Mouse (Mus musculus) intestine, embryonic 16.5 days (tissue): ENCODE data around the gene Cacng7. TPM values are rescaled to one million over a fixed set of nuclear protein-coding genes. Genes with fewer than 3 reads are reported as not detected.

Experiments
- ATAC-seq: fragments of 200-750 bp; cut with Nextera tagmentation; 2 replicates; pipeline ENCODE4 v1.8.0; 2017; ENCODE audit warnings: moderate TSS enrichment, moderate library complexity
- H3K27ac ChIP-seq: fragments of 300-500 bp; sonication (generic); 2 replicates; pipeline ENCODE4 v1.5.1; 2014; ENCODE audit warnings: mild to moderate bottlenecking, low read length
- H3K27me3 ChIP-seq: fragments of 300-500 bp; sonication (generic); replicated peaks from 2 replicates; pipeline ENCODE4 v1.6.1; 2014; ENCODE audit warnings: low read length, control low read depth, mixed read lengths; ENCODE audit not compliant: control insufficient read depth, insufficient read depth
- H3K36me3 ChIP-seq: fragments of 300-500 bp; sonication (generic); 2 replicates; pipeline ENCODE4 v1.6.1; 2014; ENCODE audit warnings: low read length, control low read depth; ENCODE audit not compliant: control insufficient read depth, insufficient read depth
- H3K4me1 ChIP-seq: fragments of 300-500 bp; sonication (generic); 2 replicates; pipeline ENCODE4 v1.6.1; 2014; ENCODE audit warnings: low read length, control low read depth, mixed read lengths; ENCODE audit not compliant: control insufficient read depth, insufficient read depth
- H3K4me2 ChIP-seq: fragments of 300-500 bp; sonication (generic); 2 replicates; pipeline ENCODE4 v1.6.1; 2014; ENCODE audit warnings: low read depth, low read length, control low read depth
- H3K4me3 ChIP-seq: fragments of 300-500 bp; sonication (generic); 2 replicates; pipeline ENCODE4 v1.5.1; 2014; ENCODE audit warnings: mild to moderate bottlenecking, low read length
- H3K9ac ChIP-seq: fragments of 300-500 bp; sonication (generic); 2 replicates; pipeline ENCODE4 v1.6.1; 2014; ENCODE audit warnings: low read depth, low read length
- H3K9me3 ChIP-seq: fragments of 300-500 bp; sonication (generic); 2 replicates; pipeline ENCODE4 v1.6.1; 2016; ENCODE audit warnings: low read length, control low read depth; ENCODE audit not compliant: control insufficient read depth
- WGBS: fragments of 180-500 bp; shearing (Covaris S2); extraction: QIAGEN DNeasy Blood & Tissue Kit; methylation state at CpG from one replicate; pipeline ENCODE4 v1.1.7; 2014; 5-methylcytosine and 5-hydroxymethylcytosine counted together
- polyA plus RNA-seq: library from polyadenylated mRNA; unstranded; fragments of >200 nt; fragmentation: Nextera tagmentation; extraction: Ambion mirVana; gene quantifications from 2 replicates; pipeline ENCODE4 v1.2.1, GENCODE M21; 2015

Cacng7 gene
- polyA plus RNA-seq, 1 experiment from 2014 or later, result 1.1 TPM

- Histone ChIP-seq H3K4me1 (peaks cover 33% of the 10 kb centered on the region), H3K27me3 (peaks cover 24% of the 10 kb centered on the region), H3K27ac (no peak overlapping the region), H3K9me3 (no peaks in the 10 kb centered on the region), H3K4me2 (peak overlapping the region; percentile 68), H3K9ac (peak overlapping the region; percentile 63), H3K36me3 (peaks cover 8% of the 10 kb centered on the region), H3K4me3 (peak overlapping the region; percentile 38)
- peak; percentile 59 for ATAC-seq
- WGBS, result 8% methylated on average over 33 of the region's 33 CpGs
Observed at GRCm38 (mm10) chr7:3301628-3302555, 30.9 kb upstream of the Cacng7 start.

GRCm38 (mm10) chr7:3302556-3303275, 30.0 kb upstream of the Cacng7 start:
- Histone ChIP-seq H3K4me1 (peaks cover 27% of the 10 kb centered on the region), H3K27ac (no peak overlapping the region), H3K27me3 (peaks cover 24% of the 10 kb centered on the region), H3K36me3 (peaks cover under 1% of the 10 kb centered on the region), H3K9me3 (no peaks in the 10 kb centered on the region), H3K4me3 (peak overlapping the region; percentile 38), H3K4me2 (peak overlapping the region; percentile 68), H3K9ac (peak overlapping the region; percentile 63; the same call in 1 of the 2 replicates)
- 4% methylated on average over 16 of the region's 16 CpGs for WGBS
- ATAC-seq, result peak; percentile 24; the same call in 1 of the 2 replicates

GRCm38 (mm10) chr7:3303276-3303781, 29.4 kb upstream of the Cacng7 start:
- peaks cover 24% of the 10 kb centered on the region for H3K27me3 ChIP-seq
- WGBS, result under 1% methylated on average over 28 of the region's 29 CpGs
- no peak overlapping the region for H3K27ac ChIP-seq
- H3K4me1 ChIP-seq, result peaks cover 24% of the 10 kb centered on the region
- peak overlapping the region; percentile 53 for H3K9ac ChIP-seq
- no peaks in the 10 kb centered on the region; the same call in 1 of the 2 replicates for H3K36me3 ChIP-seq
- H3K4me2 ChIP-seq, result peak overlapping the region; percentile 68
- peak; percentile 68 for ATAC-seq
- peak overlapping the region; percentile 38 for H3K4me3 ChIP-seq
- H3K9me3 ChIP-seq, result no peaks in the 10 kb centered on the region

- ATAC-seq, result 0 out of 2 replicates have a peak, but pooled peaks have one; percentile 2
- peak overlapping the region; percentile 68 for H3K4me2 ChIP-seq
- H3K9me3 ChIP-seq, result no peaks in the 10 kb centered on the region
- peak overlapping the region; percentile 38 for H3K4me3 ChIP-seq
- peaks cover 24% of the 10 kb centered on the region for H3K4me1 ChIP-seq
- no peaks in the 10 kb centered on the region; the same call in 1 of the 2 replicates for H3K36me3 ChIP-seq
- H3K27ac ChIP-seq, result no peak overlapping the region
- peak overlapping the region; percentile 53; the same call in 1 of the 2 replicates for H3K9ac ChIP-seq
- WGBS, result 5% methylated on average over 12 of the region's 12 CpGs
- peaks cover 24% of the 10 kb centered on the region for H3K27me3 ChIP-seq
Observed at GRCm38 (mm10) chr7:3303789-3304188, 29.0 kb upstream of the Cacng7 start.

GRCm38 (mm10) chr7:3304298-3304697, 28.5 kb upstream of the Cacng7 start:
- H3K9me3 ChIP-seq, result no peaks in the 10 kb centered on the region
- H3K36me3 ChIP-seq, result no peaks in the 10 kb centered on the region; the same call in 1 of the 2 replicates
- 5% methylated on average over 10 of the region's 10 CpGs for WGBS
- H3K4me3 ChIP-seq, result no peak overlapping the region
- peaks cover 24% of the 10 kb centered on the region for H3K4me1 ChIP-seq
- no peak overlapping the region for H3K27ac ChIP-seq
- ATAC-seq, result no peak
- H3K4me2 ChIP-seq, result no peak overlapping the region
- H3K27me3 ChIP-seq, result peaks cover 24% of the 10 kb centered on the region
- H3K9ac ChIP-seq, result no peak overlapping the region

- Histone ChIP-seq H3K4me2 (no peak overlapping the region), H3K27ac (no peak overlapping the region), H3K9me3 (peaks cover 3% of the 10 kb centered on the region; the same call in 1 of the 2 replicates), H3K4me3 (no peak overlapping the region), H3K27me3 (peaks cover 24% of the 10 kb centered on the region), H3K36me3 (no peaks in the 10 kb centered on the region), H3K4me1 (peaks cover 21% of the 10 kb centered on the region), H3K9ac (no peak overlapping the region)
- no peak for ATAC-seq
- 61% methylated on average over 3 of the region's 3 CpGs for WGBS
Observed at GRCm38 (mm10) chr7:3306400-3306799, 26.4 kb upstream of the Cacng7 start.

GRCm38 (mm10) chr7:3308646-3309045, 24.1 kb upstream of the Cacng7 start:
- Histone ChIP-seq H3K4me3 (no peak overlapping the region), H3K9me3 (peaks cover 3% of the 10 kb centered on the region; the same call in 1 of the 2 replicates), H3K36me3 (no peaks in the 10 kb centered on the region), H3K27ac (no peak overlapping the region), H3K4me2 (no peak overlapping the region), H3K27me3 (peaks cover 17% of the 10 kb centered on the region), H3K9ac (no peak overlapping the region), H3K4me1 (peaks cover under 1% of the 10 kb centered on the region; the same call in 1 of the 2 replicates)
- ATAC-seq, result no peak
- WGBS, result 45% methylated on average over 4 of the region's 4 CpGs

- no peak overlapping the region for H3K4me3 ChIP-seq
- 0 out of 2 replicates have a peak, but pooled peaks cover 6% of the 10 kb centered on the region for H3K27me3 ChIP-seq
- H3K4me1 ChIP-seq, result no peaks in the 10 kb centered on the region
- no peak overlapping the region for H3K27ac ChIP-seq
- ATAC-seq, result no peak
- H3K36me3 ChIP-seq, result no peaks in the 10 kb centered on the region
- no peak overlapping the region for H3K4me2 ChIP-seq
- no peak overlapping the region for H3K9ac ChIP-seq
- peaks cover 3% of the 10 kb centered on the region; the same call in 1 of the 2 replicates for H3K9me3 ChIP-seq
- 95% methylated on average over 7 of the region's 7 CpGs for WGBS
Observed at GRCm38 (mm10) chr7:3310233-3310632, 22.5 kb upstream of the Cacng7 start.

- ATAC-seq, result no peak
- no peak overlapping the region for H3K4me2 ChIP-seq
- H3K27ac ChIP-seq, result no peak overlapping the region
- peaks cover 3% of the 10 kb centered on the region; the same call in 1 of the 2 replicates for H3K9me3 ChIP-seq
- H3K4me1 ChIP-seq, result no peaks in the 10 kb centered on the region
- H3K36me3 ChIP-seq, result no peaks in the 10 kb centered on the region
- no peak overlapping the region for H3K4me3 ChIP-seq
- H3K27me3 ChIP-seq, result no peaks in the 10 kb centered on the region
- no peak overlapping the region for H3K9ac ChIP-seq
- WGBS, result 74% methylated on average over 8 of the region's 8 CpGs
Observed at GRCm38 (mm10) chr7:3313571-3313970, 19.2 kb upstream of the Cacng7 start.
